In genomic region chr1:99774144-99774543, GRCm38 (mm10) we compare ENCODE assay signal across 8 mouse cellular contexts. TPM values are rescaled to one million over a fixed set of nuclear protein-coding genes. Genes with fewer than 3 reads are reported as not detected.
DNase-seq lines count a peak whose midpoint lies in the region; ATAC-seq and TF ChIP-seq lines count a peak whose summit lies in the region.

No protein-coding gene starts in this region.

- 4% methylated on average over 4 of the region's 4 CpGs for WGBS in lung, embryonic 14.5 days
- 4% methylated on average over 4 of the region's 4 CpGs for WGBS in midbrain, embryonic 15.5 days

- no peaks in the 10 kb centered on the region for H3K27me3 ChIP-seq in lung, embryonic 14.5 days (ENCODE audit: insufficient read depth, low read length)
- H3K27me3 ChIP-seq in midbrain, embryonic 15.5 days (replicated peaks): no peaks in the 10 kb centered on the region

- no peak overlapping the region for H3K4me2 ChIP-seq in lung, embryonic 14.5 days
- H3K4me2 ChIP-seq in midbrain, embryonic 15.5 days: peak overlapping the region; percentile 68

- H3K9ac ChIP-seq in lung, embryonic 14.5 days: no peak overlapping the region
- no peak overlapping the region for H3K9ac ChIP-seq in midbrain, embryonic 15.5 days

- no peaks in the 10 kb centered on the region for H3K9me3 ChIP-seq in lung, embryonic 14.5 days (ENCODE audit: low read depth, low read length)
- no peaks in the 10 kb centered on the region for H3K9me3 ChIP-seq in midbrain, embryonic 15.5 days

- no peak overlapping the region for H3K27ac ChIP-seq in lung, embryonic 14.5 days (ENCODE audit: low read depth)
- H3K27ac ChIP-seq in midbrain, embryonic 15.5 days: no peak overlapping the region

- peak; percentile 34; the same call in 1 of the 2 replicates for TF ChIP-seq CTCF in lung, embryonic 14.5 days (IDR thresholded peaks at IDR 0.05; ENCODE audit: low read depth)

- no peaks in the 10 kb centered on the region for H3K4me1 ChIP-seq in lung, embryonic 14.5 days (ENCODE audit: insufficient read depth)
- H3K4me1 ChIP-seq in midbrain, embryonic 15.5 days: 0 out of 2 replicates have a peak, but pooled peaks cover 6% of the 10 kb centered on the region

- no peaks in the 10 kb centered on the region for H3K36me3 ChIP-seq in lung, embryonic 14.5 days (ENCODE audit: insufficient read depth)
- no peaks in the 10 kb centered on the region for H3K36me3 ChIP-seq in midbrain, embryonic 15.5 days (replicated peaks)

- ATAC-seq in lung, embryonic 14.5 days (ENCODE audit: insufficient read depth): no peak
- peak; percentile 77; the same call in 1 of the 2 replicates for ATAC-seq in midbrain, embryonic 15.5 days (replicated peaks)
- no peak for ATAC-seq in CD4-positive, CD25-positive, alpha-beta regulatory T cell, adult 4 months

- no peak overlapping the region for H3K4me3 ChIP-seq in lung, embryonic 14.5 days (ENCODE audit: low read depth, low read length)
- H3K4me3 ChIP-seq in midbrain, embryonic 15.5 days: peak overlapping the region; percentile 46

- DNase-seq in lung, embryonic 14.5 days: peak; percentile 55
- no peak for DNase-seq in lung, postnatal 36 days
- DNase-seq in embryo, embryonic 11.5 days (ENCODE audit: low read depth, low spot score): peak; percentile 11
- DNase-seq in kidney, postnatal 14 days: peak; percentile 6
- no peak for DNase-seq in lung, adult 18-20 months
- DNase-seq in gastrocnemius, adult 18-20 months (ENCODE audit: low spot score): no peak

RNA-seq across cellular contexts. Expression of gene Cntnap5b, which starts 1.6 kb away (rescaled TPM):
- not detected in 2 replicates for polyA plus RNA-seq in lung, embryonic 14.5 days (2014; fragmentation: Nextera tagmentation; extraction: Ambion mirVana)
- 3.1 and 3.3 TPM in 2 replicates for polyA plus RNA-seq in midbrain, embryonic 15.5 days (2015; fragmentation: Nextera tagmentation; extraction: Ambion mirVana)
- under 1 TPM in 1 of 2 experiments, not detected in 1; 0.19 TPM for polyA plus RNA-seq in CD4-positive, CD25-positive, alpha-beta regulatory T cell, adult 4 months (2017; shearing (Covaris generic))
- total RNA-seq in gastrocnemius, adult 18-20 months (2021): under 1 TPM; 0.07 TPM

Comparison
In these comparisons a context has a peak if more than half of its experiments do, and no peak if none do; other contexts are left out.
1. DNase-seq: peak in lung, embryonic 14.5 days (single experiment), embryo, embryonic 11.5 days (single experiment) and kidney, postnatal 14 days (single experiment); none in lung, postnatal 36 days (single experiment), lung, adult 18-20 months (0 of 2) and gastrocnemius, adult 18-20 months (single experiment).